Mouse (Mus musculus) adrenal gland, adult (tissue): ENCODE measurements around the gene Teddm1b.

Experiments
- DNase-seq, 2 experiments: peaks; one replicate each; pipeline ENCODE4 v3.0.0; 2022 to 2023; ENCODE audit warnings: low spot score in 1 of 2; ENCODE audit not compliant: inconsistent age in 2 of 2

The Teddm1b gene

DNA sequence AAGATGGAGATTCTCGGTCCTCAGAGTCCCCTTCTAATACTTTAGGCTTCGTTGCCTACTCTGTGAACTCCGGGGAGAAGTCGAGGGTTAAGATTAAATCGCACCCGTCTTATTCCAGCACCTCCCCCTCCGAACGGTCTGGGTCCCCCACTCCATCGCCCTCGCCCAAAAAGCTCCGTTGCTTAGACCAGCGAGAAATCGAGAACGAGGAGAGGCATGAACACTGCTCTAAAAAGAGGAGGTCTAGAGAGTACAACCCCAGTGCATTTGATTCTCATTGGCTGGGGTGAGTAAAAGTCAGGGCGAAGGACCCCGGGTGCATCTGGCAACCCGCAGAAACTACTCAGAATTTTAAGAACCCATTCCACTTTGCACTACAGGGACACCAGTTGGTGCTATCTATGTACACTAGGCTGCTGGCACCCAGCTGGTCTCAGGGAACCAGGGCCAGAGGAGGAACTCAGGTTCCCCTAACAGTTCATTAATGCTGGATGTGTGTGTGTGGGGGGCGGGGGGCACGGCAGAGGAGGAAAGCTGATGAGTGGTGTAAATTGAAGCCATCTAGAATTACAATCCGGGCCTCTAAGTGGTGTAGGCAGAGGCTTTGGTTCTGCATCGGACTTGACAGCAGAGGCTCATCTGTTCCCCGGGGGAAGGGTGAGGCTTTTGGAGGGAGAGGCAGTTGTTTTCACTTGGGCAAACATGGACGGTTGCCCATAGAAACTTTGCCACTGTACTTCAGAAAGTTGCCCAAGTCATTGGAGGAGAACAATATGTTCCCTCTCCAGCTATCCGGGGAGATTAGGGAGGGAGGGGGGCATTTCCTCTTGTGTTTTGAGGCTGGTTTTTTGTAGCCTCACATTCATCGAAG is 26.9 kb downstream of the Teddm1b start:
- peak; percentile 60 to 81 for DNase-seq

GRCm38 (mm10) chr1:153903006-153903405 is 28.9 kb downstream of the Teddm1b start:
- DNase-seq = peak in 1 of 2 experiments; percentile 48

GRCm38 (mm10) chr1:153904236-153904635 is 30.1 kb downstream of the Teddm1b start:
- no peak for DNase-seq

DNA sequence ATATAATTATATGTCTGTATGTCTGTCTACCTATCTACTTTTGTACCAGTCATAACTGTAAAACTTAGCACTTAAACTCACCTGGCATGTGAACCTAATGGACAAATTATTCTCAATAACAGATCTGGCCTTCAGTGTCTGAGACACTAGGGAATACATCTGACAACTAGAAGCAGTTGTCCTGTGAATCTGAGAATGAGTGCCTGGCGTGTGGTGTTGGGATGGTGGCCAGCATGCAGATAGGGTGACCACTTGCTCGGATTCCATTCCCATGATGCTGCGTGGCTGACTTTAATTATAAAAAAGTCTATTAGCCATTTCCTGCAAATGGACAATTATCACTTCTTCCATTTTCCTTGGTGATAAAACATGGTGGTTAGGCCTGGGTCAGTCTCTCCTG is 31.7 kb downstream of the Teddm1b start:
- DNase-seq = peak in 1 of 2 experiments; percentile 3

GRCm38 (mm10) chr1:153908208-153908607 is 34.1 kb downstream of the Teddm1b start:
- DNase-seq = no peak

DNA sequence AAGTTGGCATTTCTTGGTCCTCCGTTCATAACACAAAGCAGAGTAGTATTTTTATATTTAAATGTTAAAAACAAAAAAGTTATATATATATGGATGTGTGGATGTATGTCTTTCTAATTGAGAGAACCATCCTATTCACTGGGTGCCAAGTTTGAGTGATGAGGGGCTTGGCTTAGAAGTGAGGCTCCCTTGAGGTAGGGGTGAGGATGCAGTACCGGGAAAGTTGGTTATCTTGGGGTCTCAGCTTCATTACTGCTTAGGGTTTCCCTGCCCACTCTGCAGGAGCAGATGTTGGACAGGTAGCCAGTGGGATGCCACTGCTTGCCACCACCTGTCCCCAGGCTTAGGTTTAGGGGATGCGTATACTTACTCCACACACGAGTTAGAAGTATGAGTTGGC is 34.6 kb downstream of the Teddm1b start:
- peak in 1 of 2 experiments; percentile 37 for DNase-seq

DNA sequence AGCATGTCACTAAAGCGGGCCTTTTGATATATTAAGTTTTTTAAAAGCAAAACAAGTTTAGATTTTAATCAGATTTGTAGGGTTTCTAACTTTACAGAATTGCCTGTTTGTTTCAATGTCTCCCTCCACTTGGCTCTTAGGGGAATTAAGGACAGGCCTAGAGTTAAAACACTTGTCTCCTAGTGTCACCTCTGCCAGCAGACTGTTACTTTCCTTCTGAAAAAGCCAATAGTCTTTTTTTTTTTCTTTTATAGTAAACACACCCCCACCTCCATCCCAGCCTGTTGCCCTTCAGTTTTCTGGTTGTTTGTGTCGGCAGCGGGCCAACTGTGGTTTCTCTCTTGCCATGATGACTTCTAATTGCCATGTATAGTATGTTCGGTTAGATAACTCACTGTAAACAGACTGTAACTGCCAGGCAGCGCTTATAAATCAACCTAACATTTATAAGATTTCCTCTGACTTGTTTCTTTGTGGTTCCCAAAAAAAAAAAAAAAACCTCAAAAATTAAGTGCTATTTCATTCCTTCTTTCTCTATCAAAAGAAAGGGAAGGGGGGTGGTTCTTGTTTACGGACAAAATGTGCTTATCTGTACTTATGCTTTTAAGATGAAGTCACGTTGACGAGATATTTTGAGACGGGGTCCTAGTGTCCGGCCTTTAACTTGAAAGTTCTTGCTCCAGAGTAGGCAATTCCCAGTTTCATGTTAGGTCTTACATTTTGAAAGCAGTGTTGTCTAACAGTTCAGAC is 35.2 kb downstream of the Teddm1b start:
- DNase-seq = peak in 1 of 2 experiments; percentile 44

GRCm38 (mm10) chr1:153909963-153910291 is 35.8 kb downstream of the Teddm1b start:
- peak in 1 of 2 experiments; percentile 50 for DNase-seq

- DNase-seq = peak in 1 of 2 experiments; percentile 43
These were observed 36.3 kb downstream of the Teddm1b start for GRCm38 (mm10) chr1:153910423-153910822.

DNA sequence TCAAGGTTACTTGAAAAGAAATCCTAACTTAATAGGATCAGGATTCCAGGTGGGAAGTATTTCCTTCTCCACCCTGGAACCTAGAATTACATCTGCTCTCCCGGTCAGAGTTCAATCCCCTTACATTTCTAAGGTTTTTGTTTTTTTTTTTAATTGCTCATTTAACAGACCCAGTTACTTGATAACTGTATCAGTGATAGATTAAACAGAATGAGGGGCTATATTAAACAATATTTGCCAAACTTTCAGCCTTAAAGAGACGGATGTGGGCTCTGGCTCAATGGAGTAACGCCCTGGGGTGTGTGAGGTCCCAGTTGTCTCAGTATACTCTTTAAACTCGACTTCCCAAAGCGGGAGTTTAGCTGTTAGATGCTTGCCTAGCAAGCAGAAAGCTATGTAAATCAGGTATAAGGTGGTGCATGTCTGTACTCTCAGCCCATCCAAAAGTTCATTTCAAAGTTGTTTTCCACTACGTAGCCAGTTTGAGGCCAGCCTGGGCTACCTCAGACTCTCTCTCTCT is 37.2 kb downstream of the Teddm1b start:
- peak in 1 of 2 experiments; percentile 32 for DNase-seq

GRCm38 (mm10) chr1:153913869-153914268 is 39.7 kb downstream of the Teddm1b start:
- no peak for DNase-seq

DNA sequence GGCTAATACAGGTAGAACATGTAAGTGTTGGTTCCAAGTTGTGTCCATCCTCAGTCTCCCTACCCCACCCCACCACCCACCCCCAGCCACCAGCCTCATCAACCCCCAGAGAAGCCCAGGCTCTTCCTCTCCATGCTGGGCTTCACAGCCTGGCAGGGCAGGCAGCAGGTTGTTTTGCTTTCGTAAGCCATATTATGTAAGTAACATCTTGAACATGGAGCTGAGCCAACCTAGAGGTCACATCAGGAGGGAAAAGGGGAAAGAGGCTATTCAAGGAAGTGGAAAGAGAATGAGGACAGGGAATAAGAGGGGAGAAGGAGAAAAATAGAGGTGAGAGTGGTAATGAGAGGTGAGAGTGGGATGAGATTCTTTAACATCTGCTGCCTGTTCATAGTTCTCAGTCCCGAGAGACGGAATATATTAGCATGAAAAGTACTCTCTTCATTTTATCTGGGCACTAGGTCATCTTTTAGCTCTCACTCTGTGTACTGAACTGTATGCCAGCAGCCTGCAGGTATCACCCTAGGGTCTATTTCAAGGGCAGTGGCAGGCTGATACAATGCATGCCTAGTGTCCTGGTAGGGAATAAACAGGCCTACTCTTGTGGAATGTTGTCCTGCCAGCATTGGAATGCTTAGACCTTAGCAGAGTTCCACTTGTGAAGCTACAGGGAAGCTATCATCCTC is 44.5 kb downstream of the Teddm1b start:
- DNase-seq = peak in 1 of 2 experiments; percentile 73

- peak in 1 of 2 experiments; percentile 27 for DNase-seq
These were observed 47.5 kb downstream of the Teddm1b start for GRCm38 (mm10) chr1:153921642-153922041.

GRCm38 (mm10) chr1:153922571-153923021 is 48.5 kb downstream of the Teddm1b start:
- DNase-seq = peak; percentile 66 to 91

- DNase-seq = no peak
These were observed 50.5 kb downstream of the Teddm1b start for GRCm38 (mm10) chr1:153924395-153925385.
